Comparison of ENCODE assay signal across 10 mouse cellular contexts in the genomic region with DNA sequence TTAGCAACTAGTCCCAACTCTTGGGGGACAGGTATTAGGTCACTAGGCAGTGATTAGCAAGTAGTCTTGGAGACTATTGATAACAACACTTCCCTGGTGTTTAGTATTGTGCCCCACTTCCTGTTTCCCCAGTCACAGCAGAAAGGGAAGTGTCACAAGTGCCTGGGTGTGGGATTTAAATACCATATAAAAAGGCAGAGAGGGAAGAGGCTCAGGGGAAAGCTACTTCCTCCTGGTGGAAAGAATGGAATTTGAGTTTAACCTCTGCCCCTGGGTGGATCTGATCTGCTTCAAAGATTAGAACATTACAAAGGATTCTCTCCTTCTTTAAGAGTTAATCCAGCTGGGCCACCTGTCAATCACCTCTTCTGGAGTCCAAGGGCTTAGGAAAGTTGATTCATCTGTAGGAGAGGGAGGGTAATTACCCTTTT. TPM values are rescaled to one million over a fixed set of nuclear protein-coding genes. Genes with fewer than 3 reads are reported as not detected.
DNase-seq lines count a peak whose midpoint lies in the region; ATAC-seq and TF ChIP-seq lines count a peak whose summit lies in the region.
"Had no signal": no experiment of that assay in that cellular context is flagged by ENCODE, and none has a peak within 500 bp of the region (broad histone marks: within the 10 kb centered on the region; RNA-seq: fewer than 3 reads in every experiment).

No protein-coding gene starts in this region.

- H3K9me3 ChIP-seq in limb, embryonic 14.5 days (ENCODE audit: control insufficient read depth, low read length) = no peaks in the 10 kb centered on the region

- no peak overlapping the region for H3K4me2 ChIP-seq in limb, embryonic 14.5 days (replicated peaks; ENCODE audit: low read depth, low read length, severe bottlenecking)

- TF ChIP-seq CTCF in left cerebral cortex, adult 2 months (IDR thresholded peaks at IDR 0.05) = no peak
- no peak for TF ChIP-seq CTCF in small intestine, adult 2 months (IDR thresholded peaks at IDR 0.05; ENCODE audit: extremely low read depth, insufficient read length, insufficient replicate concordance, low read depth, low read length)

- intact Hi-C loops in left cerebral cortex, adult 2 months (cut with DNase I) = no loop called here
- intact Hi-C loops in left cerebral cortex, postnatal 4 days (cut with DNase I) = no loop called here

- ATAC-seq in limb, embryonic 14.5 days (ENCODE audit: low FRiP score, low read depth) = no peak

- H3K27me3 ChIP-seq in limb, embryonic 14.5 days (ENCODE audit: control insufficient read depth, insufficient read depth, low read length) = no peaks in the 10 kb centered on the region
- H3K27me3 ChIP-seq in small intestine, adult 2 months (ENCODE audit: control insufficient read depth, insufficient read depth, low read length) = no peaks in the 10 kb centered on the region

- no peak for DNase-seq in left cerebral cortex, adult 2 months (ENCODE audit: extremely low spot score in 1 of 2, low spot score in 2 of 2)
- no peak for DNase-seq in left cerebral cortex, postnatal 4 days
- DNase-seq in embryo, embryonic 10.5 days (ENCODE audit: low spot score) = peak; percentile 50
- DNase-seq in limb, embryonic 14.5 days (ENCODE audit: low spot score) = no peak
- DNase-seq in cerebellum, postnatal 4 days (ENCODE audit: low spot score in 2 of 2) = no peak
- DNase-seq in thymus, postnatal 14 days = no peak
- no peak for DNase-seq in right cerebral cortex, postnatal 10 days (ENCODE audit: low spot score in 2 of 2)

- H3K27ac ChIP-seq in left cerebral cortex, adult 2 months = peak overlapping the region; percentile 15; the same call in 1 of the 2 replicates
- H3K27ac ChIP-seq in limb, embryonic 14.5 days (replicated peaks; ENCODE audit: low read depth, low read length) = 0 out of 2 replicates have a peak overlapping the region, but pooled peaks have one; percentile 38
- H3K27ac ChIP-seq in small intestine, adult 2 months (ENCODE audit: insufficient read depth, low read depth, low read length) = peak overlapping the region; percentile 100

- H3K4me3 ChIP-seq in left cerebral cortex, adult 2 months = no peak overlapping the region
- no peak overlapping the region for H3K4me3 ChIP-seq in limb, embryonic 14.5 days (replicated peaks; ENCODE audit: low read length)
- H3K4me3 ChIP-seq in small intestine, adult 2 months (ENCODE audit: low read depth, low read length) = no peak overlapping the region
- H3K4me3 ChIP-seq: erythroblast, embryonic 14.5 days had no signal

- peaks cover 11% of the 10 kb centered on the region for H3K4me1 ChIP-seq in limb, embryonic 14.5 days (ENCODE audit: control insufficient read depth, insufficient read depth, low read length)
- peaks cover 16% of the 10 kb centered on the region for H3K4me1 ChIP-seq in small intestine, adult 2 months (ENCODE audit: control insufficient read depth, insufficient read depth, insufficient read length, low read length)

- no peak for TF ChIP-seq POLR2A in limb, embryonic 14.5 days (IDR thresholded peaks at IDR 0.05; ENCODE audit: borderline replicate concordance, extremely low read depth, insufficient read depth, insufficient read length)
- TF ChIP-seq POLR2A in small intestine, adult 2 months (IDR thresholded peaks at IDR 0.05; ENCODE audit: low read depth, low read length) = no peak

- H3K9ac ChIP-seq in limb, embryonic 14.5 days (ENCODE audit: low read depth, low read length, severe bottlenecking) = no peak overlapping the region

- H3K36me3 ChIP-seq in limb, embryonic 14.5 days (ENCODE audit: control insufficient read depth, insufficient read depth, low read length) = no peaks in the 10 kb centered on the region
- H3K36me3 ChIP-seq in small intestine, adult 2 months (ENCODE audit: control insufficient read depth, insufficient read depth, low read length) = no peaks in the 10 kb centered on the region

RNA-seq across cellular contexts. Expression of gene Sp1, which starts 12.3 kb away (rescaled TPM):
- 10 to 100 TPM; 26.8 to 27.2 TPM for total RNA-seq in left cerebral cortex, adult 2 months (2021)
- total RNA-seq in left cerebral cortex, postnatal 4 days (2021) = 10 to 100 TPM; 30.5 to 35.0 TPM
- polyA plus RNA-seq in limb, embryonic 14.5 days (2012; rRNA removed) = 35.7 and 41.1 TPM in 2 replicates
- polyA plus RNA-seq in limb, embryonic 14.5 days (2014; fragmentation: Nextera tagmentation; extraction: Ambion mirVana) = 17.2 and 17.7 TPM in 2 replicates
- 7.0 and 13.8 TPM in 2 replicates for polyA plus RNA-seq in small intestine, adult 2 months (2012; rRNA removed)

RNA-seq across cellular contexts. Expression of gene Sp7, which starts 26.6 kb away (rescaled TPM):
- under 1 TPM; 0.27 to 0.61 TPM for total RNA-seq in left cerebral cortex, adult 2 months (2021)
- total RNA-seq in left cerebral cortex, postnatal 4 days (2021) = under 1 TPM; 0.24 to 0.56 TPM
- polyA plus RNA-seq in limb, embryonic 14.5 days (2012; rRNA removed) = 22.5 and 32.5 TPM in 2 replicates
- 7.9 and 11.7 TPM in 2 replicates for polyA plus RNA-seq in limb, embryonic 14.5 days (2014; fragmentation: Nextera tagmentation; extraction: Ambion mirVana)
- polyA plus RNA-seq in small intestine, adult 2 months (2012; rRNA removed) = not detected in 2 replicates
- polyA plus RNA-seq: erythroblast, embryonic 14.5 days; large intestine, adult 2 months had no signal

RNA-seq across cellular contexts. Expression of gene Aaas, which starts 43.0 kb away (rescaled TPM):
- total RNA-seq in left cerebral cortex, adult 2 months (2021) = 10 to 100 TPM; 14.3 to 18.9 TPM
- 10 to 100 TPM; 28.7 to 29.2 TPM for total RNA-seq in left cerebral cortex, postnatal 4 days (2021)
- polyA plus RNA-seq in limb, embryonic 14.5 days (2012; rRNA removed) = 65.5 and 86.5 TPM in 2 replicates
- 54.4 and 59.6 TPM in 2 replicates for polyA plus RNA-seq in limb, embryonic 14.5 days (2014; fragmentation: Nextera tagmentation; extraction: Ambion mirVana)
- polyA plus RNA-seq in small intestine, adult 2 months (2012; rRNA removed) = 10.2 and 20.3 TPM in 2 replicates

RNA-seq across cellular contexts. Expression of gene Amhr2, which starts 51.6 kb away (rescaled TPM):
- total RNA-seq in left cerebral cortex, adult 2 months (2021) = 1 to 10 TPM in 1 of 2 experiments, under 1 TPM in 1; 0.98 to 3.2 TPM
- total RNA-seq in left cerebral cortex, postnatal 4 days (2021) = 1 to 10 TPM in 1 of 2 experiments, under 1 TPM in 1; 0.93 to 1.4 TPM
- 0.53 and 0.67 TPM in 2 replicates for polyA plus RNA-seq in limb, embryonic 14.5 days (2012; rRNA removed)
- 0.25 and 1.1 TPM in 2 replicates for polyA plus RNA-seq in limb, embryonic 14.5 days (2014; fragmentation: Nextera tagmentation; extraction: Ambion mirVana)
- polyA plus RNA-seq in small intestine, adult 2 months (2012; rRNA removed) = 0.18 and 2.7 TPM in 2 replicates

Comparison
In these comparisons a context has a peak if more than half of its experiments do, and no peak if none do; other contexts are left out.
1. H3K27ac ChIP-seq: peak in every context shown above with its lines; median percentile 100 in small intestine, adult 2 months; 38 in limb, embryonic 14.5 days; 15 in left cerebral cortex, adult 2 months.